Mouse (Mus musculus): ENCODE data around the gene Sesn2. TPM values are rescaled to one million over a fixed set of nuclear protein-coding genes. Genes with fewer than 3 reads are reported as not detected.
A peak's percentile ranks its signal among the peaks of the same experiment; 100 is the strongest.
"Not testable (repeated sequence)": the region's sequence is repeated elsewhere in the genome, so short reads cannot be mapped to it uniquely, and the experiment has no call there.

Sesn2 gene
- 7.4 and 7.8 TPM in 2 replicates for polyA plus RNA-seq (2015; fragmentation: Nextera tagmentation; extraction: Ambion mirVana)

DNA sequence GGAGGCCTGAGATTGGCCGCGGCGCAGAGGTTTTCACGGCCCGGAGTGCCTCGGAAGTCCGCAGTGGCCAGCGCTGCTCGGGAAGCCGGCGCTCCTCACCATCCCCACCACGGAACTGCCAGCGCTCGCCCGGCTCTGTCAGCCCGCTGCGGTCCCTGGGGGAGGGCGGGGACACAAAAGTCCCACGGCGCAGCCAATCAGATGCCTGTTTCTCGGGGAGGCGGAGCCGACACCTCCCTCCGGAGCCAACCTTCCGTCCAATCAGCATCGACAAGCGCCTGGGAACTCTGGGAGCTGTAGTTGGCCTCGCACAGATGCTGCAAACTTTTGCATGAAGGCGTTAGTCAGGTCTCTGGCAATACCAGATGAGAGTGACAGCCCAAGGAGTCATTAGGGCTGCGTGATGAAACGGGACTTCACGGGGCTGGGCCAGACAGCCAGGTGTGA is at the start of gene Sesn2:
Sesn2 (minus strand) TSS at position 150 of the 447 bp plus-strand sequence.
- no peaks in the 10 kb centered on the region for H3K27me3 ChIP-seq
- H3K4me1 ChIP-seq (replicated peaks): peaks cover 86% of the 10 kb centered on the region
- H3K4me3 ChIP-seq (replicated peaks): peak within 1 kb of the TSS; percentile 86
- H3K9me3 ChIP-seq (replicated peaks): no peaks in the 10 kb centered on the region
- peak within 1 kb of the TSS; percentile 92 for H3K9ac ChIP-seq
- no peaks in the 10 kb centered on the region for H3K36me3 ChIP-seq (replicated peaks)
- ATAC-seq (ENCODE audit: insufficient read depth): peak; percentile 93
- WGBS (ENCODE audit: insufficient replicate concordance): under 1% methylated on average over 32 of the region's 32 CpGs
- peak within 1 kb of the TSS; percentile 98 for H3K4me2 ChIP-seq
- H3K27ac ChIP-seq (replicated peaks): peak within 1 kb of the TSS; percentile 85

DNA sequence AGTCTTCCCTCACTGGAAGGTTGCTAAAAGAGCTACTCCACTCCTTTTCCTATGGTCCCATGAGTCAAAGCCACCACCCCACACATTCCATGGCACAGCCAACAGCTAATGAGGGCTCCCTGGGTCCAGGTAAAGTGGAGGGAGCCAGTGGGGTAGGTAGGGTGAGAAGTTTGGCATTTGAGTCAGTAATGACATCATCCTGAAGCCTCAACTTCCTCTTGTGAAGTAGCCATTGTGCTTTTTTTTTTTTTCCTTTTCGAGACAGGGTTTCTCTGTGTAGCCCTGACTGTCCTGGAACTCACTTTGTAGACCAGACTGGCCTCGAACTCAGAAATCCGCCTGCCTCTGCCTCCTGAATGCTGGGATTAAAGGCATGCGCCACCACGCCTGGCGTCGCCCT is 45.2 kb upstream of the Sesn2 start:
- not testable (repeated sequence) for H3K4me2 ChIP-seq; ATAC-seq (ENCODE audit: insufficient read depth); H3K9ac ChIP-seq; H3K27ac ChIP-seq (replicated peaks); H3K27me3 ChIP-seq; H3K9me3 ChIP-seq (replicated peaks); H3K4me3 ChIP-seq (replicated peaks)
- WGBS (ENCODE audit: insufficient replicate concordance): 73% methylated on average over 7 of the region's 7 CpGs
- Histone ChIP-seq H3K36me3 (replicated peaks) (peaks cover 38% of the 10 kb centered on the region), H3K4me1 (replicated peaks) (peaks cover 19% of the 10 kb centered on the region)

DNA sequence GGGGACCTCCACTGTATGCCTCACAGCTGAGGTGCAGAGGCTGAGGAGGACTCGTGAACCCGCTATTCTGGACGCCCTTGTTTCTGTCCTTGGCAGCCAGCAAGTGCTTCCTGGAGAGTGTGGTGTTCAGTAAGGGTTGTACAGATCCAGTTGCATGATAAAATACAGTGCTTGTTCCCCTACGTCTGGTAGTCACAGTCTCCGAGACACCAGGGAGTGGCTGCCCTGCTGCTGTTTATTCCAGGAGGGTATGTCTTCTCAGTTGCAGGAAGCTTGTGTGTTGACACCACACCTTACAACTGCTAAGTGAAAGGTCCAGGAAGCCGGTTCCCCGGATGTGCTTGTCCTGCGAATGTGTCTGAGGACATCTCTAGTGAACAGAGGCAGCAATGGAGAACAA is 44.4 kb upstream of the Sesn2 start:
- ATAC-seq (ENCODE audit: insufficient read depth): no peak
- peak overlapping the region; percentile 48; the same call in 1 of the 2 replicates for H3K27ac ChIP-seq (replicated peaks)
- WGBS (ENCODE audit: insufficient replicate concordance): 36% methylated on average over 8 of the region's 8 CpGs
- peaks cover 47% of the 10 kb centered on the region for H3K36me3 ChIP-seq (replicated peaks)
- no peak overlapping the region for H3K4me3 ChIP-seq (replicated peaks)
- H3K4me1 ChIP-seq (replicated peaks): peaks cover 19% of the 10 kb centered on the region
- no peak overlapping the region for H3K4me2 ChIP-seq
- no peaks in the 10 kb centered on the region for H3K9me3 ChIP-seq (replicated peaks)
- no peak overlapping the region for H3K9ac ChIP-seq
- no peaks in the 10 kb centered on the region for H3K27me3 ChIP-seq

DNA sequence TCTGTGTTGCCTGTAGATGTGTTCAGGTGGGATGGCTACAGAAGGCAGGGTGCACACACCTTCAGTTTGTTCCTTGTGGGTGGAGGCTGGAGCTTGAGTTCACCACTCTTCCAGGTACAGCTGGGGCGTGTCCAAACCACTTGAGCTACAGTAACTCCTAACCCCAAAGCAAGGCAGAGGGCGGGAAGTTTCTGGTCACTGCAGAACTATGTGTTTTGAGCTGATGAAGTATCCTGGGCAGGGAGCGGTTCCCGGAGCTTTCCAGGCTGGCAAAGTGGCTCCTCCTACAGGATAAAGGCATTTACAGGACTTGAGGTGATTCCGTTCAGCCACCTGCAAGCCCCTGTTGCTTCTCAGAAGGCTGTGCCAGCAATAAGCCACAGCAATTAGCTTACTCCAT is 43.9 kb upstream of the Sesn2 start:
- H3K4me3 ChIP-seq (replicated peaks): no peak overlapping the region
- H3K9me3 ChIP-seq (replicated peaks): no peaks in the 10 kb centered on the region
- H3K4me2 ChIP-seq: no peak overlapping the region
- no peak for ATAC-seq (ENCODE audit: insufficient read depth)
- peaks cover 52% of the 10 kb centered on the region for H3K36me3 ChIP-seq (replicated peaks)
- no peak overlapping the region for H3K27ac ChIP-seq (replicated peaks)
- peaks cover 19% of the 10 kb centered on the region for H3K4me1 ChIP-seq (replicated peaks)
- no peak overlapping the region for H3K9ac ChIP-seq
- WGBS (ENCODE audit: insufficient replicate concordance): 65% methylated on average over 5 of the region's 5 CpGs
- H3K27me3 ChIP-seq: no peaks in the 10 kb centered on the region

DNA sequence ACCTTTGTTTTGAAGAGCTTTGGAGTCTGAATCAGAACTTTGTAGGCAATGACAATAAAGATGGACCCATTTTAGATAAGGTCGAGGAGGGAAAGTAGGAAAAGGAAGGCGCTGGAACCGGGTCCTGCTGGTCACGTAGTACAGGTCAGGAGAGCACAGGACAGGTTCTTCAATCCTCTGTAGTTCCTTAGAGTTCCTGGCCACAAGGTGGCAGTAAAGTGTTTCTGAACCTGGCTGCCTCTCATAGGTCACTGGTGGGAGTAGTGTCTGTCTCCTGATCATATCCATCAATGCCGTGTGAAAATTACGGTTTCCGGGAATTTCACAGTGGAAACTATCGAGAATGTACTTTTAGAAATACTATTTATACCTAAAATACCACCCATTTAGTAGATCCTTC is 35.5 kb upstream of the Sesn2 start:
- H3K4me2 ChIP-seq: no peak overlapping the region
- peaks cover 3% of the 10 kb centered on the region; the same call in 1 of the 2 replicates for H3K4me1 ChIP-seq (replicated peaks)
- ATAC-seq (ENCODE audit: insufficient read depth): peak; percentile 66; the same call in 1 of the 2 replicates
- no peak overlapping the region for H3K27ac ChIP-seq (replicated peaks)
- no peak overlapping the region for H3K9ac ChIP-seq
- H3K27me3 ChIP-seq: no peaks in the 10 kb centered on the region
- H3K36me3 ChIP-seq (replicated peaks): peaks cover 99% of the 10 kb centered on the region
- no peaks in the 10 kb centered on the region for H3K9me3 ChIP-seq (replicated peaks)
- no peak overlapping the region for H3K4me3 ChIP-seq (replicated peaks)
- WGBS (ENCODE audit: insufficient replicate concordance): 34% methylated on average over 8 of the region's 8 CpGs

DNA sequence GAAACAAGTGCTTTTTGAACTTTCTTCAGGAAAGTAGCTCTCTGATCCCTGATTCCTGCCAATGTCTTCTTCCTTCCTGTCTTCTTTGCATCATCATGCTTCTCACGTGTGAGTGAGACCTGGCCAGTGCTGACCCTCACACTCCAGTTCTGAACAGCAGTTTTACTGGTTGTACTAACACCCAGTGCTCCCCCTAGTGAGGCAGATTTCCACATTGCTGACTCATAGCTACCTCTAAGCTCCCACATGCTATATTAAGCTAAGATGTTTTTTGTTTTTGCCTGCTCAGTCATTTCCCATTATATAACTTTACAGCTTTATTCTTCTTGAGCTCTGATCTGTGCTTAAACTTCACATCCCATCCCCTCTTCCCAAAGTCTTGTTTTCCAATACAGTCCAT is 32.4 kb upstream of the Sesn2 start:
- Histone ChIP-seq H3K36me3 (replicated peaks) (peaks cover 96% of the 10 kb centered on the region), H3K4me2 (no peak overlapping the region), H3K9me3 (replicated peaks) (no peaks in the 10 kb centered on the region), H3K4me1 (replicated peaks) (peaks cover 16% of the 10 kb centered on the region), H3K9ac (no peak overlapping the region), H3K27me3 (no peaks in the 10 kb centered on the region), H3K4me3 (replicated peaks) (no peak overlapping the region), H3K27ac (replicated peaks) (0 out of 2 replicates have a peak overlapping the region, but pooled peaks have one; percentile 11)
- WGBS (ENCODE audit: insufficient replicate concordance): 33% methylated on average over 1 of the region's 1 CpGs
- ATAC-seq (ENCODE audit: insufficient read depth): no peak

DNA sequence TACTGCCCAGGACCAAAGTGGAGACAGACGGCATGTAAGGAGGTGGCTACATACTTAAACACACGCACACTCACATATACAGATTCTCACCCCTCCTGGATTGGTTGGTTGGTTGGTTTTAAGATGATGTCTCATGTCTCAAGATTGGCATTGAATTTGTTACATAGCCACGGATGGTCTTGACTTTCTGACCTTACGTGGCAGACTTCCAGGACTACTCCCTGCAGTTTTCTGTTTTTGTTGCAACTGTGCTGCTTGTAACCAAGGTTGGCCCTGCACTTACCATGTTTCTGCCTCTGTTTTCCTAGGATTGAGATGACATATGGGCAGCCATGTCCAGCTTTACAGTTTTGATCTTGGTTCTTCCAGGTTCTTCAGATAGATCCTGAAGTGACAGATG is 31.1 kb upstream of the Sesn2 start:
- H3K4me1 ChIP-seq (replicated peaks): peaks cover 29% of the 10 kb centered on the region
- no peak overlapping the region for H3K27ac ChIP-seq (replicated peaks)
- no peak overlapping the region for H3K4me2 ChIP-seq
- peaks cover 93% of the 10 kb centered on the region for H3K36me3 ChIP-seq (replicated peaks)
- no peak overlapping the region for H3K4me3 ChIP-seq (replicated peaks)
- H3K9me3 ChIP-seq (replicated peaks): no peaks in the 10 kb centered on the region
- no peak overlapping the region for H3K9ac ChIP-seq
- ATAC-seq (ENCODE audit: insufficient read depth): no peak
- 89% methylated on average over 4 of the region's 4 CpGs for WGBS (ENCODE audit: insufficient replicate concordance)
- H3K27me3 ChIP-seq: no peaks in the 10 kb centered on the region

DNA sequence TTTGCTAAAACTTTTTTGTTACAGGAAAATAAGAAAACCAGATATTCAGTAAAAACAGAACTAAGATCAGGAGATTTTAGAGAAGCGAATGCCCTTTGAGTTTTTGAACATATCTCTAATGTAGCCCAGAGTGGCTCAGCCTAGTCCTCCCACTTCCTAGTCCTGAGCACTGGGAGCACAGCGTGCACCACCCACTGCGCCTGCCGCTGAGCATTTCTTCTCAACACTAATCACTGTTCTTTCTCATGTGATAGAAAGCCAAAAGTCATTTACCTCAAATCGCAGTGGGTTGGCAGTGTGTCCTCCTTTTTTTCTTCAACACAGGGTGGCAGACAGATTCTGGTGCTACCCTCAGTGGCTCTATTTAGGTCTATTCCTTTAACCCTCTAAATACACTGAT is 29.2 kb upstream of the Sesn2 start:
- ATAC-seq (ENCODE audit: insufficient read depth): no peak
- H3K36me3 ChIP-seq (replicated peaks): peaks cover 74% of the 10 kb centered on the region
- no peak overlapping the region for H3K4me3 ChIP-seq (replicated peaks)
- 88% methylated on average over 5 of the region's 5 CpGs for WGBS (ENCODE audit: insufficient replicate concordance)
- H3K4me2 ChIP-seq: no peak overlapping the region
- H3K27ac ChIP-seq (replicated peaks): no peak overlapping the region
- H3K4me1 ChIP-seq (replicated peaks): peaks cover 37% of the 10 kb centered on the region
- H3K9ac ChIP-seq: no peak overlapping the region
- no peaks in the 10 kb centered on the region for H3K9me3 ChIP-seq (replicated peaks)
- no peaks in the 10 kb centered on the region for H3K27me3 ChIP-seq

DNA sequence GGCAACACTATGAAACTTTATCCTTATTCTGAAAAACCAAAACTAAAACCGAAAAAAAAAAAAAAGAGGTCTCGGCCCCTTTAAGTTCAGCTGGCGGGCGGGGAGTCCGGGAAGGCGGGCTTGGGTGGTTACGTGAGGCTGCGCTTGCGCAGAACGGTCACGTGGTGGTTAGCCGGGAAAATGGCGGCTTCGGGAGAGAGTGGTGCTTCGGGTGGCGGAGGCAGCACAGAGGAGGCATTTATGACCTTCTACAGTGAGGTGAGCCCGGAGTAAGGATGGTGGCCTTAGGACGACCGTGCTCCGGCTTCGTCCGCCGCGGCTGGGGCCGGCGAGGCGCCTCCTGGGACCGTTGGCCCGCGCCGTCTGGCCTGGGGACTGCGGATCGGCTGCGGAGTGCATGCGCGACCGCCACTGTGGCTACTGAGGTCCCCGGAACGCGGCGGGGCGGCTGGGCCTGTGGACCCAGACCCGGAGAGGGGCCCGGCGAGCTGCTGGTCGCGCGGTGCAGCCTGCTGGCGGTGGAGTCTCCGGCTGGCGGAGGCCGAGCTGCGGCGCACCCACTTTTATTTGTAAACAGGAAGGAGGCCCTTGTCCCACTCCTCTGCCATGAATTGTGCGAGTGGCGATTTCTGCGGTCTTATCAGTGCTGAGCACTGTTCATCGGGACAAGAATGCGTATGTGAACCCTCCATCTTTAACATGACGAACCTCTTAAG is 25.3 kb upstream of the Sesn2 start, which contains the start of gene Dnajc8:
Dnajc8 (plus strand) TSS at position 145 of the 716 bp plus-strand sequence.
- H3K4me3 ChIP-seq (replicated peaks): peak within 1 kb of the TSS; percentile 92
- peak; percentile 55 for ATAC-seq (ENCODE audit: insufficient read depth)
- WGBS (ENCODE audit: insufficient replicate concordance): under 1% methylated on average over 60 of the region's 60 CpGs
- no peaks in the 10 kb centered on the region for H3K27me3 ChIP-seq
- no peaks in the 10 kb centered on the region for H3K9me3 ChIP-seq (replicated peaks)
- peak within 1 kb of the TSS; percentile 84 for H3K4me2 ChIP-seq
- H3K36me3 ChIP-seq (replicated peaks): peaks cover 49% of the 10 kb centered on the region
- peak within 1 kb of the TSS; percentile 96 for H3K9ac ChIP-seq
- H3K27ac ChIP-seq (replicated peaks): peak within 1 kb of the TSS; percentile 97
- peaks cover 61% of the 10 kb centered on the region for H3K4me1 ChIP-seq (replicated peaks)

DNA sequence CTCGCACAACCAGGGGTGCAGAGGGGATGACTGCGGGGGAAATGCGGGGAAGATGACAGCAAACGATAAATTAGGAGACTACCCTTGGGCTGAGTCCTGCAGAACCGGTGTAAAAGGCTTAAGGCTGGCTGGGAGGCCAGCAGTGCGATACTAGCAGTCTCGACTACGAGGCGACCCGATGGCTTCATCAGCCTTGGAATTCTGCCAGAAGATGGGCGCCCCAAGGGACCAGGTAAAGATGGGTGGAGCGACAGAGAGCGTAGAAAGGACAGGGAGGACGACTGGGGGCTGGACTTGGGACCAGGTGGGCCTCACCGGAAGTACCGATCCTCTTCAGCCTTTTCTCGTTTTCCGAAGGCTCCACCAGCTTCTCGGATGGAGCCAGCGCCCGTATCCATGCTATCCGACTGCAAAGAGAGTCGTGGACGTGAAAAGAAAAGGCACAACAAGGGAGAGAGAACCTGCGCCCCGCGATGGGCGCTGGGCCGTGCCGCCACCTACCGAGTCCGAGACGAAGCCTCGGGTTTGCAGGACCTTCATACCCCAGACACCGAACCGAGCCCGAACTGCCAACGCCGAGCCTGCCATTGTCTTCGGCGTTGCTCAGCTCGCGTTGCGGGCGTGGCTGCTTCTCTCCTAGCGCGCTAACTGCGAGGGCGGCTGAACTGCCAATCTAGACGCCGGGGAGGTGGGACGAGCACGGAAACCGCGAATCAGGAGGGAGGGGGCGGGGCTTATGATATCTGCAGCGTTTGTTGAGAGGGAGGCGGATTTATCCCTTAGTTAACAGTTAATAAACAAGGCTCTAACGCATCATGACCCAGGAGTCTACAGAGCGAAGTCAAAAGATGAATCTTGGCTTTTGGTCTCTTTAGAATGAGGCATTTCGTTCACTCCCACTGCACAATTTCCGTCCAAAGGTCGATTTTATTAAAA is 22.9 kb upstream of the Sesn2 start, which contains the start of gene Atpif1:
Atpif1 (minus strand) TSS at position 679 of the 936 bp plus-strand sequence.
- under 1% methylated on average over 63 of the region's 63 CpGs for WGBS (ENCODE audit: insufficient replicate concordance)
- H3K4me2 ChIP-seq: peak within 1 kb of the TSS; percentile 84
- peak; percentile 73 for ATAC-seq (ENCODE audit: insufficient read depth)
- H3K36me3 ChIP-seq (replicated peaks): peaks cover 48% of the 10 kb centered on the region
- H3K9me3 ChIP-seq (replicated peaks): no peaks in the 10 kb centered on the region
- H3K27ac ChIP-seq (replicated peaks): peak within 1 kb of the TSS; percentile 97
- peaks cover 74% of the 10 kb centered on the region for H3K4me1 ChIP-seq (replicated peaks)
- H3K9ac ChIP-seq: peak within 1 kb of the TSS; percentile 84
- no peaks in the 10 kb centered on the region for H3K27me3 ChIP-seq
- H3K4me3 ChIP-seq (replicated peaks): peak within 1 kb of the TSS; percentile 92

DNA sequence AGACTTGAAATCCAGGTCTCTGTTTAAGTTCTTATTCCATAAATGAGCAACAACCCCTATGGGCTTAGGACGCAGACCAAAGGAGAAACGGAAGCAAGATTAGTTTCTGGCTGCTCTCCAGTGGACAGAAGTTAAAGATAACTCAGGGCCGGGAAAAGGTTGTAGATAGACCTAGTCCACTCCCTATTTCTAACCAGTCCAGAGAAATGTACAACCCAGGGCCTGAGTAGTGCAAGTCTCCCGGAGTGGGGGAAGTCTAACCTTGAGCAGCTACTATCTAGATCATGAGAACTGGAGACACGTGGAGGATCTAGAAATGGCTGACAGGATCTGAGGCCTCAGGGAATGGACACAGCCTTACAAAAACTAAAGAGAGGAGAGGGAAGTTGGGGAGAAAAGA is 22.2 kb upstream of the Sesn2 start:
- Histone ChIP-seq H3K27ac (replicated peaks) (peak overlapping the region; percentile 97), H3K9me3 (replicated peaks) (no peaks in the 10 kb centered on the region), H3K9ac (peak overlapping the region; percentile 84), H3K4me3 (replicated peaks) (peak overlapping the region; percentile 92), H3K27me3 (no peaks in the 10 kb centered on the region), H3K4me1 (replicated peaks) (peaks cover 74% of the 10 kb centered on the region), H3K36me3 (replicated peaks) (peaks cover 47% of the 10 kb centered on the region), H3K4me2 (peak overlapping the region; percentile 84)
- 2% methylated on average over 5 of the region's 5 CpGs for WGBS (ENCODE audit: insufficient replicate concordance)
- peak; percentile 29 for ATAC-seq (ENCODE audit: insufficient read depth)

All from liver, embryonic 15.5 days (tissue).